Mouse (Mus musculus) thymus, adult 2 months (tissue): Measurements from ENCODE around the gene Prr15l. TPM values are rescaled to one million over a fixed set of nuclear protein-coding genes. Genes with fewer than 3 reads are reported as not detected.

Source experiments
- DNase-seq: peaks from one replicate; pipeline ENCODE4 v3.0.0; 2021
- H3K27ac ChIP-seq: fragments of 200-500 bp; 2 replicates; pipeline ENCODE4 v1.5.1; 2012; ENCODE audit warnings: low read length, control low read depth; ENCODE audit not compliant: control insufficient read depth, insufficient read depth
- H3K27me3 ChIP-seq: fragments of 200-500 bp; 2 replicates; pipeline ENCODE4 v1.6.1; 2012; ENCODE audit warnings: mild to moderate bottlenecking, low read length, moderate library complexity, mixed read lengths; ENCODE audit not compliant: control insufficient read depth, insufficient read depth
- H3K36me3 ChIP-seq: fragments of 200-500 bp; 2 replicates; pipeline ENCODE4 v1.6.1; 2012; ENCODE audit warnings: mild to moderate bottlenecking, low read length, moderate library complexity; ENCODE audit not compliant: control insufficient read depth, insufficient read depth
- H3K4me1 ChIP-seq: fragments of 200-500 bp; replicated peaks from 2 replicates; pipeline ENCODE4 v1.6.1; 2012; ENCODE audit warnings: low read length; ENCODE audit not compliant: control insufficient read depth, insufficient read depth
- H3K4me3 ChIP-seq: fragments of 200-500 bp; 2 replicates; pipeline ENCODE4 v1.5.1; 2012; ENCODE audit warnings: mild to moderate bottlenecking, low read length, control low read depth, moderate library complexity; ENCODE audit not compliant: control insufficient read depth, insufficient read depth
- CTCF ChIP-seq: fragments of 200-500 bp; IDR thresholded peaks from 2 replicates; pipeline ENCODE4 v1.5.1; 2012; ENCODE audit warnings: mild to moderate bottlenecking, control low read depth, low read length, moderate library complexity, borderline replicate concordance; ENCODE audit not compliant: control insufficient read depth, poor library complexity, insufficient read depth; ENCODE audit errors: extremely low read depth
- POLR2A ChIP-seq: fragments of 200-500 bp; IDR thresholded peaks from 2 replicates; pipeline ENCODE4 v1.6.1; 2012; ENCODE audit warnings: mild to moderate bottlenecking, low read length, control low read depth, moderate library complexity; ENCODE audit not compliant: control insufficient read depth, poor library complexity, insufficient read depth; ENCODE audit errors: extremely low read depth
- WGBS: fragments of 180-500 bp; shearing (Covaris S2); methylation state at CpG from one replicate; pipeline ENCODE4 v1.1.7; 2018; 5-methylcytosine and 5-hydroxymethylcytosine counted together
- polyA plus RNA-seq: library from polyadenylated mRNA; depleted of rRNA; stranded (reverse); fragments of >200 nt; gene quantifications from 2 replicates; pipeline ENCODE4 v1.2.3, GENCODE M21; 2012

Gene Prr15l
- polyA plus RNA-seq, 1 experiment, result 1.3 TPM

- Histone ChIP-seq H3K4me3 (peak overlapping the region; percentile 34), H3K36me3 (no peaks in the 10 kb centered on the region), H3K27ac (peak overlapping the region; percentile 42; the same call in 1 of the 2 replicates), H3K4me1 (peaks cover 23% of the 10 kb centered on the region), H3K27me3 (no peaks in the 10 kb centered on the region)
- WGBS, result 21% methylated on average over 14 of the region's 14 CpGs
- no peak for DNase-seq
- TF ChIP-seq CTCF, result no peak
- no peak for TF ChIP-seq POLR2A
Observed at GRCm38 (mm10) chr11:96944844-96945580, 17.1 kb downstream of the Prr15l start.

DNA sequence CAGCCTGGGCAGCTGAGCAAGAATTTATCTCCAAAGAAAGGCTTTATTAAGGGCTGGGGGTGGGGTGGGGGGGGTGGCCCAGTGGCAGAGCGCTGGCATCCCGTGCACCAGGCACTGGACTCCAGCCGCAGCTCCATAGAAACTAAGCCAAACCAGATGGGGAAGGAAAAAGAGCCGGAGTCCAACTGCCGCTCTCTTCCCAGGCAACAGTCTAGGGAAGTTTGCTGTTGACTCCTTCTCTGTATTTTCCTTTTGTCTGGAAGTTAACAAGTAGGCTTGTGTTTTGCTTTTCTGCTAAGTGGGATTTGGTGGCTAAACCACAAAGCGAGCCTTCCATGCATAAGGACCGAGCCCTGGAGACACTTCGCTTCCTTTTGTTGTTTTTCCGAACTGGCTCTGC is 18.6 kb downstream of the Prr15l start:
- no peak for DNase-seq
- no peak overlapping the region for H3K27ac ChIP-seq
- H3K4me3 ChIP-seq, result no peak overlapping the region
- TF ChIP-seq POLR2A, result no peak
- no peak for TF ChIP-seq CTCF
- WGBS, result 97% methylated on average over 9 of the region's 9 CpGs
- H3K36me3 ChIP-seq, result no peaks in the 10 kb centered on the region
- H3K27me3 ChIP-seq, result no peaks in the 10 kb centered on the region
- H3K4me1 ChIP-seq, result peaks cover 27% of the 10 kb centered on the region

GRCm38 (mm10) chr11:96947849-96948248 is 19.9 kb downstream of the Prr15l start:
- no peak overlapping the region for H3K27ac ChIP-seq
- H3K4me1 ChIP-seq, result peaks cover 41% of the 10 kb centered on the region
- no peak for TF ChIP-seq POLR2A
- TF ChIP-seq CTCF, result no peak
- 57% methylated on average over 4 of the region's 4 CpGs for WGBS
- no peak overlapping the region for H3K4me3 ChIP-seq
- H3K36me3 ChIP-seq, result no peaks in the 10 kb centered on the region
- H3K27me3 ChIP-seq, result no peaks in the 10 kb centered on the region
- no peak for DNase-seq

GRCm38 (mm10) chr11:96950767-96951166 is 22.9 kb downstream of the Prr15l start:
- H3K4me3 ChIP-seq, result no peak overlapping the region
- H3K4me1 ChIP-seq, result peaks cover 31% of the 10 kb centered on the region
- TF ChIP-seq CTCF, result no peak
- no peak for TF ChIP-seq POLR2A
- no peak for DNase-seq
- peaks cover 21% of the 10 kb centered on the region for H3K36me3 ChIP-seq
- H3K27me3 ChIP-seq, result no peaks in the 10 kb centered on the region
- 96% methylated on average over 3 of the region's 3 CpGs for WGBS
- H3K27ac ChIP-seq, result no peak overlapping the region

- no peaks in the 10 kb centered on the region for H3K27me3 ChIP-seq
- whole genome bisulfite sequencing, result 34% methylated on average over 10 of the region's 10 CpGs
- H3K36me3 ChIP-seq, result peaks cover 34% of the 10 kb centered on the region
- peak overlapping the region; percentile 76 for H3K27ac ChIP-seq
- peaks cover 39% of the 10 kb centered on the region for H3K4me1 ChIP-seq
- no peak for TF ChIP-seq CTCF
- TF ChIP-seq POLR2A, result no peak
- H3K4me3 ChIP-seq, result no peak overlapping the region
- no peak for DNase-seq
Observed at GRCm38 (mm10) chr11:96952426-96952825, 24.5 kb downstream of the Prr15l start.

DNA sequence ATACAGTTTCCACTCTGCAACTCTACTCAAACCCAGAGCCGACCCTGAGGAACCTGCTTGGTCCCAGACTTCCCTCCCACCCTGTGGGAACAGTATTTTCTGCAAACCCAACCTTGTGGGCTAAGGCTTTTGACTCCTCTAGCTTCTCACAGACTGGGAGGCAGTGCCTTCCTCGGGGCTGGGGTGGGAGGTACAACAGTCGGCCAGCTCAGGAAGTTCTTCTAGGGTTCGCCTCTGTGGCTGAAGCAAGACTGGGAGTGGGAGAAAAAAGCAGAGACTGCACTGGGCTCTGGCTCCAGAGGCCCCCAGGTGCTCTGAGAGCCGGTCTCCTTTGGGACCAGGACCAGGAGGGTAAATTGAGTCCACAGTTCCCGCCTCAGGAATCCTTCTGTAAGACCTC is 25.0 kb downstream of the Prr15l start:
- Histone ChIP-seq H3K4me3 (no peak overlapping the region), H3K4me1 (peaks cover 38% of the 10 kb centered on the region), H3K27ac (peak overlapping the region; percentile 76), H3K27me3 (no peaks in the 10 kb centered on the region), H3K36me3 (peaks cover 34% of the 10 kb centered on the region)
- no peak for DNase-seq
- 27% methylated on average over 6 of the region's 6 CpGs for WGBS
- TF ChIP-seq POLR2A (no peak), CTCF (no peak)
